Mouse (Mus musculus): ENCODE measurements around the gene Gipc3. TPM values are rescaled to one million over a fixed set of nuclear protein-coding genes. Genes with fewer than 3 reads are reported as not detected.

The Gipc3 gene
- polyA plus RNA-seq, 1 experiment from 2014 or later = not detected

DNA sequence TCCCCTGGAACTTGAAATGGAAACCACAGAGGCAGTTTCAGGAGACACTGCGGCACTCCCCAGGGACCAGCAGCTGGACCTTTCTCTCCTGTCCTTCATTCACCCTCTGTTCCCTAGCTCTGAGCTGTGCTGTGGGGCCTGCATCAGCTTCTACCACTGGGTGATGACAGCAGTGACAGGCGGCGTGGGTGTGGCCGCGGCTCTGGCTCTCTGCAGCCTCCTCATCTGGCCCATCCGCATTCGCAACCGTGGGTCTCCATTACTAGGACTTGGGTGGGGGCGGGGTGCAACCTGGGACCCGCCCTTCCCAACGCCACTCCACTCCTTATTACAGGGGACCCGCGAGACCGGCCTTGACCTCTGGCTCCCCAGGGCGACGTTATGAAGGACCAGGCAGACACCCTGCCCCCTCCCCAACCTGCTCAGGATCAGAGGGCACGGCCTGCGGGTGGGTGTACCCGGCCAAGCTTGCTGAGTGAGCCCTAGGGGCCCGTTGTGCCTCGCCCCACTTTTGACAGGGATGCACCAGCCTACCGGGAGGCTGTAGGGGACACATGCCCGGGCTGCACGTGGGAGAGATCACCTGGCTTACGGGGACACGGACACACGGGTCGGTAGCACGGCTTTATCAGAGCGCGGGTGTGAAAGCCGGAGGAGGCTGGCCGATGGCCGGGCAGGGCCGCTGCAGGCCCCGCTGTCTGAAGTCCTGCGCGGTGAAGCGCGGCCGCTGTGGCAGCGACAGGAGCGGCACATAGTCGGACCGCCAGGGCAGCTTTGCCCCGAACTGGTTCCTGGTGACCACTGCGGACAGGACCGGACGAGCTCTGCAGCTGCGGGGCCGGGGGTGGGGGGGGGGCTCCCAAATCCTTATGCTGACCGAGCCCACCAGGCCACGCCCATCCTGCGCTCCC, 20.6 kb upstream of the Gipc3 start:
- no peak for DNase-seq (ENCODE audit: low spot score)
- Histone ChIP-seq H3K27me3 (ENCODE audit: control insufficient read depth, insufficient read depth, low read length) (peaks cover 21% of the 10 kb centered on the region), H3K9ac (peak overlapping the region; percentile 40), H3K4me1 (replicated peaks; ENCODE audit: control insufficient read depth, insufficient read depth, low read length) (peaks cover 20% of the 10 kb centered on the region), H3K36me3 (replicated peaks; ENCODE audit: control insufficient read depth, insufficient read depth) (peaks cover 33% of the 10 kb centered on the region), H3K27ac (no peak overlapping the region), H3K9me3 (ENCODE audit: control insufficient read depth, low read length) (no peaks in the 10 kb centered on the region), H3K4me3 (replicated peaks; ENCODE audit: low read length) (peak overlapping the region; percentile 19), H3K4me2 (replicated peaks) (peak overlapping the region; percentile 45)
- ATAC-seq (ENCODE audit: low FRiP score) = no peak; the same call in 1 of the 2 replicates
- WGBS = 15% methylated on average over 48 of the region's 54 CpGs

DNA sequence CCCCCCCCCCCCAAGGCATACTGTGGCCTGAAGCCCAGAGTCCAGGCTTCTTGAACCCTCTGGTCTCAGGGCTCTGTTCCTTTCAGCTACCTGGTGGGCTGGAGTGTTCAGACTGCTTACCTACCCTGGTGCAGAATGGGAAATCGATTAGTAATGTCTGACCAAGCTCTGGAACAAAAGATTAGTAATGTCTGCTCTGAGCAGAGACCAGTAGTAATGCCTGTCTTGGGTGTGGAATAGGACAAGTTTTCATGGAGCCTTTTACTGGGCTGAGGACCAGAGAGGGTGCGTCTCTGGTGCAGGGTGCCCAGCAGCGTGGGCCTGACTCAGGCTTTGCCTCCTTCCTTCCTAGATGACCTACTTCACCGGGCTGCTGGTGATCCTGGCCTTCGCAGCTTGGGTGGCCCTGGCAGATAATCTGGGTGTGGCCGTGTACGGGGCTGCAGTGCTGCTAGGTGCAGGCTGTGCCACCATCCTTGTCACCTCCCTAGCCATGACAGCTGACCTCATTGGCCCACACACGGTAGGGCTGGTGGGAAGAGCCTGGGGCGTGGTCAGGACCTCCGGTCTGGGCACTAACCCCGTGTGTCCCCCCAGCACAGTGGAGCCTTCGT, 19.4 kb upstream of the Gipc3 start:
- DNase-seq (ENCODE audit: low spot score) = no peak
- H3K27me3 ChIP-seq (ENCODE audit: control insufficient read depth, insufficient read depth, low read length) = peaks cover 21% of the 10 kb centered on the region
- no peak overlapping the region for H3K4me2 ChIP-seq (replicated peaks)
- 81% methylated on average over 12 of the region's 12 CpGs for WGBS
- no peak overlapping the region for H3K27ac ChIP-seq
- H3K9me3 ChIP-seq (ENCODE audit: control insufficient read depth, low read length) = no peaks in the 10 kb centered on the region
- no peak overlapping the region for H3K4me3 ChIP-seq (replicated peaks; ENCODE audit: low read length)
- no peak for ATAC-seq (ENCODE audit: low FRiP score)
- H3K4me1 ChIP-seq (replicated peaks; ENCODE audit: control insufficient read depth, insufficient read depth, low read length) = peaks cover 32% of the 10 kb centered on the region
- no peak overlapping the region for H3K9ac ChIP-seq
- peaks cover 20% of the 10 kb centered on the region for H3K36me3 ChIP-seq (replicated peaks; ENCODE audit: control insufficient read depth, insufficient read depth)

DNA sequence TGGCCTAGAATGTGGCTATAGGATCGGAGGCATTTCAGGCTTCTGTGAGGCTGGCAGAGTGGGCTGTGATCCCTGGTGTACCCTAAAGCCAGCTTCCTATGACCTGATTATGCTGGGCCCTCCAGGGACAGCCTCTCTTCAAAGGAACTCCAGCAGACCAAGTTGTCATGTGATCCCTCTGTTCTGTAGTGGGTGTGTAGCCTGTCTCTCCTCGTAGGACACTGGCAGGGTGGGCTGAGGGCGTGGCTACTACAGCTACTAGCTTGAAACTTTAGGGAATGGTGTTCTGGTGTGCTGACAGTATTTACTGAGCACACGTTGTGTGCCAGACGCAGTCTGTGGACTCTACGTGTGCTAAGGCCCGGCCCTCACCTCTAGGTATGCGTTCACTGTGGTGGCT, 17.7 kb upstream of the Gipc3 start:
- WGBS = 69% methylated on average over 8 of the region's 8 CpGs
- no peak overlapping the region for H3K9ac ChIP-seq
- ATAC-seq (ENCODE audit: low FRiP score) = no peak

DNA sequence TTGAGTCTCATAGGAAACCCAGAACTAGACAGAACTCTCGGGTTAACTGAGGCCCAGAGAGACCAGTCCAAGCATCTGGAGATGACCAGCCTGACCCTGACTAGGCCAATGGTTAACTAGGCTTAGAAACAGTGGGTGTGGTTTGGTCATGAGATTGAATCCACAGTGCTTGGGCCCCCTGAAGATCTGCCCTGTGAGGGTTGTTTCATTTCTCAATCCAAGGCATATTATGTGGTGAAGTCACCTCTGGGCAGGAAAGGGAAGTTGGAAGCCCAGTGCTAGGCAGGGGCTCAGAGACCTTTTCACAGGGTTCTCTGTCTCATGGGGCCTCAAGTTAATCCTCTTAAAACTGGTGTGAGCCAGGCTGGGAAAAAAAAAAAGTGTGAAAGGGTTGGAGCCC, 15.8 kb upstream of the Gipc3 start:
- ATAC-seq (ENCODE audit: low FRiP score) (no peak), DNase-seq (ENCODE audit: low spot score) (no peak)
- no peaks in the 10 kb centered on the region for H3K9me3 ChIP-seq (ENCODE audit: control insufficient read depth, low read length)
- H3K27ac ChIP-seq = no peak overlapping the region
- H3K4me3 ChIP-seq (replicated peaks; ENCODE audit: low read length) = peak overlapping the region; percentile 81; the same call in 1 of the 2 replicates
- H3K9ac ChIP-seq = peak overlapping the region; percentile 86
- peaks cover 12% of the 10 kb centered on the region for H3K27me3 ChIP-seq (ENCODE audit: control insufficient read depth, insufficient read depth, low read length)
- 0 out of 2 replicates have a peak, but pooled peaks cover 4% of the 10 kb centered on the region for H3K36me3 ChIP-seq (replicated peaks; ENCODE audit: control insufficient read depth, insufficient read depth)
- peaks cover 26% of the 10 kb centered on the region for H3K4me1 ChIP-seq (replicated peaks; ENCODE audit: control insufficient read depth, insufficient read depth, low read length)
- WGBS = 58% methylated on average over 1 of the region's 1 CpGs
- peak overlapping the region; percentile 97 for H3K4me2 ChIP-seq (replicated peaks)

More for the DNA sequence above, 17.7 kb upstream of the Gipc3 start:
- Histone ChIP-seq H3K9me3 (ENCODE audit: control insufficient read depth, low read length) (no peaks in the 10 kb centered on the region), H3K27ac (no peak overlapping the region), H3K36me3 (replicated peaks; ENCODE audit: control insufficient read depth, insufficient read depth) (0 out of 2 replicates have a peak, but pooled peaks cover 4% of the 10 kb centered on the region), H3K4me1 (replicated peaks; ENCODE audit: control insufficient read depth, insufficient read depth, low read length) (peaks cover 36% of the 10 kb centered on the region), H3K4me2 (replicated peaks) (no peak overlapping the region), H3K27me3 (ENCODE audit: control insufficient read depth, insufficient read depth, low read length) (peaks cover 21% of the 10 kb centered on the region), H3K4me3 (replicated peaks; ENCODE audit: low read length) (no peak overlapping the region)
- no peak for DNase-seq (ENCODE audit: low spot score)

- WGBS = 22% methylated on average over 4 of the region's 4 CpGs
- DNase-seq (ENCODE audit: low spot score) (no peak), ATAC-seq (ENCODE audit: low FRiP score) (no peak)
- H3K4me1 ChIP-seq (replicated peaks; ENCODE audit: control insufficient read depth, insufficient read depth, low read length) = peaks cover 20% of the 10 kb centered on the region
- 0 out of 2 replicates have a peak, but pooled peaks cover 6% of the 10 kb centered on the region for H3K27me3 ChIP-seq (ENCODE audit: control insufficient read depth, insufficient read depth, low read length)
- H3K9me3 ChIP-seq (ENCODE audit: control insufficient read depth, low read length) = no peaks in the 10 kb centered on the region
- H3K27ac ChIP-seq = no peak overlapping the region
- peak overlapping the region; percentile 86 for H3K9ac ChIP-seq
- peak overlapping the region; percentile 97 for H3K4me2 ChIP-seq (replicated peaks)
- peak overlapping the region; percentile 81 for H3K4me3 ChIP-seq (replicated peaks; ENCODE audit: low read length)
- 0 out of 2 replicates have a peak, but pooled peaks cover 4% of the 10 kb centered on the region for H3K36me3 ChIP-seq (replicated peaks; ENCODE audit: control insufficient read depth, insufficient read depth)
Observed at GRCm38 (mm10) chr10:81358209-81358608, 15.1 kb upstream of the Gipc3 start.

GRCm38 (mm10) chr10:81356991-81357844, 14.2 kb upstream of the Gipc3 start, which contains the start of gene Mfsd12:
Mfsd12 (plus strand) TSS chr10:81357491.
- peak; percentile 92 for ATAC-seq (ENCODE audit: low FRiP score)
- WGBS = 2% methylated on average over 65 of the region's 79 CpGs
- Histone ChIP-seq H3K9ac (peak within 1 kb of the TSS; percentile 86), H3K4me1 (replicated peaks; ENCODE audit: control insufficient read depth, insufficient read depth, low read length) (peaks cover 18% of the 10 kb centered on the region), H3K4me3 (replicated peaks; ENCODE audit: low read length) (peak within 1 kb of the TSS; percentile 81), H3K27me3 (ENCODE audit: control insufficient read depth, insufficient read depth, low read length) (no peaks in the 10 kb centered on the region), H3K9me3 (ENCODE audit: control insufficient read depth, low read length) (no peaks in the 10 kb centered on the region), H3K36me3 (replicated peaks; ENCODE audit: control insufficient read depth, insufficient read depth) (0 out of 2 replicates have a peak, but pooled peaks cover 4% of the 10 kb centered on the region), H3K4me2 (replicated peaks) (peak within 1 kb of the TSS; percentile 97), H3K27ac (no peak within 1 kb of the TSS; the same call in 1 of the 2 replicates)
- DNase-seq (ENCODE audit: low spot score) = peak; percentile 92

DNA sequence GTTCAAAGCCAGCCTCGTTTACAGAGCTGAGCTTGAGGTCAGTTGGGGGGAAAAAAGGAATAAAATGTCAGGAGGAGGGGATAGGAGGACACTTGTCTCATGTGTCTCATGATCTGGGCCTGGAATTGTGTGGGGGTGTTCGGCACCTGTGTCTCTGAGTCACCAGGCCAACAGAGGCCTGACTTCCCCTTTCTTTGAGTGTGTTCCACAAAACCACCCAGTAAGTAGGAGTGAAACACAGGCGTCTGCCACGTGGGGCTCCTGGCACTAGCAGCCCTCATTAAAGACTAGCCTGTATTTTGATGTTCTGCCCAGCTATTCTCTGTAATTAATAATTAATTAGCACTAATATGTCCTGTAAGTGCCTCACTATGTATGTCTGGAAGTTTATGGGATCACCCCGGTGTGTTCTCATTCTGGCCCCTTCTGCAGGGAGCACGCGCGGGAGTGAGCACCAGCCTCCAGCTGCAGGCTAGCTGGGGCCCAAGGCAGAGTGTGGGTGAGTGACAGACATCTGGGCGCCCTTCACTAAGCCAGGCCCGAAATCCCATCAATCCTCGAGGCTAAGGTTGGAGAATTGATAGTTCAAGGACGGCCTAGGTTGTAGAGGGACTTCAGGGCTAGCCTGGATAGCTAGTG, 13.4 kb upstream of the Gipc3 start:
- WGBS = 59% methylated on average over 12 of the region's 12 CpGs
- no peak overlapping the region; the same call in 1 of the 2 replicates for H3K4me3 ChIP-seq (replicated peaks; ENCODE audit: low read length)
- H3K36me3 ChIP-seq (replicated peaks; ENCODE audit: control insufficient read depth, insufficient read depth) = 0 out of 2 replicates have a peak, but pooled peaks cover 4% of the 10 kb centered on the region
- DNase-seq (ENCODE audit: low spot score) (no peak), ATAC-seq (ENCODE audit: low FRiP score) (no peak)
- H3K27ac ChIP-seq = no peak overlapping the region
- H3K9ac ChIP-seq = no peak overlapping the region
- peaks cover 18% of the 10 kb centered on the region for H3K4me1 ChIP-seq (replicated peaks; ENCODE audit: control insufficient read depth, insufficient read depth, low read length)
- no peaks in the 10 kb centered on the region for H3K9me3 ChIP-seq (ENCODE audit: control insufficient read depth, low read length)
- H3K27me3 ChIP-seq (ENCODE audit: control insufficient read depth, insufficient read depth, low read length) = no peaks in the 10 kb centered on the region
- peak overlapping the region; percentile 97 for H3K4me2 ChIP-seq (replicated peaks)

- 90% methylated on average over 4 of the region's 4 CpGs for WGBS
- Histone ChIP-seq H3K36me3 (replicated peaks; ENCODE audit: control insufficient read depth, insufficient read depth) (0 out of 2 replicates have a peak, but pooled peaks cover 2% of the 10 kb centered on the region), H3K9ac (no peak overlapping the region), H3K27ac (no peak overlapping the region), H3K4me2 (replicated peaks) (no peak overlapping the region), H3K4me1 (replicated peaks; ENCODE audit: control insufficient read depth, insufficient read depth, low read length) (peaks cover 18% of the 10 kb centered on the region), H3K4me3 (replicated peaks; ENCODE audit: low read length) (no peak overlapping the region), H3K9me3 (ENCODE audit: control insufficient read depth, low read length) (no peaks in the 10 kb centered on the region), H3K27me3 (ENCODE audit: control insufficient read depth, insufficient read depth, low read length) (no peaks in the 10 kb centered on the region)
- no peak for DNase-seq (ENCODE audit: low spot score)
- ATAC-seq (ENCODE audit: low FRiP score) = no peak
Observed at GRCm38 (mm10) chr10:81355533-81355932, 12.5 kb upstream of the Gipc3 start.
